Mouse (Mus musculus): ENCODE measurements around the gene Ap4b1.

DNA sequence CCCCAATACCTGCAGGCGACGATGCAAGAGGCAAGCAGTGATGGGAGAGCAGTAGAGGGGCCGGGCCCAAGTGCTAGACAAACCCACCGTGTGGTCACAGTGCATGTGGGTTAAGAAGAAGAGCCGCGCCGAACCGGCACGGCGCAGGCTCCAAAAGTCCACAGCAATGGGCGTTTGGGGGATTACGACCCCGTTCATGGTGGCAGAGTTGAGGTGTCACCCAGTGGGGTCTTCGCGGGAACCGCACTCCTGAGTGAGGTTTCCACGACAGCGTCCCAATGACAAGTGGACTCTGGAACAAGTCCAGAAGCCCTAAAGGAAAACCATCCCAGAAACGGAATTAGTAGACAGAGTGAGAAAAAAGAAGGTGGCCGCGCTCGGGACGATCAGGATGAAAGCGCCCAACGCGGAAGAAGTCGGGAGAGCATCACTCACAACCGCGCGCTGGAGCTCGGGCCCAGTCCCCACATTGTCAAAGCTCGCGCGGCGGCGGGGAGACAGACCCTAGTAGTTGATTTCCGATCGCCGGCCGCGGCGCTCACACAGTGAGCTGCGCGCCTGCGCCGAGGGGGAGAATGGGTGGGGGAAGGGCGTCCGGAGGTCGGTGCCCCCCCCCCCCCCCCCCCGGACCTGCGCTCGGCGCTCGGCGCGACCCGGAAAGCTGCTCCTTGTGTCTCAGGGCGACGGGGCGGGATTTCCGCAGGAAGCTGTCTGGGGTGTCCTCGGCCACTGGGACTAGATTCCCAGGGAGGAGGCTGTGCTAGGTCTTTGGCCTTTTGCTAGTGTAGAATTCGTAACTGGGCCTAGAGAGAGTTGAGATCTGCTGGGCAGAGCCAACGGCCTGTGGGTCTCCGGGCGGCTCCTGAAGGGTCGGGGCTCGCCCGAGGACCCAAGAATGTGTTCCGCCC is at the start of gene Ap4b1, which contains the start of the genes Dclre1b and Gm43064:
- TF ChIP-seq CTCF (IDR thresholded peaks at IDR 0.05; ENCODE audit: low read depth, low read length) (no peak), POLR2A (IDR thresholded peaks at IDR 0.05; ENCODE audit: extremely low read depth, insufficient read depth, low read length) (peak; percentile 78; the same call in 1 of the 2 replicates)

Measured in liver, adult 2 months (tissue).